Mouse (Mus musculus) left cerebral cortex, postnatal 14 days (tissue): ENCODE data around the gene Lypd4. TPM values are rescaled to one million over a fixed set of nuclear protein-coding genes. Genes with fewer than 3 reads are reported as not detected.
A peak's percentile ranks its signal among the peaks of the same experiment; 100 is the strongest.

Source experiments
- DNase-seq, 2 experiments: peaks; one replicate each; pipeline ENCODE4 v3.0.0; 2021 to 2022; ENCODE audit warnings: low spot score in 2 of 2, mixed read lengths in 1 of 2
- intact Hi-C: fragments of 180-260 bp; cut with DNase I; formaldehyde crosslinking; loops from one replicate; pipeline ENCODE4 v1.15.1; 2025
- total RNA-seq, 2 experiments: library from RNA; stranded (reverse); gene quantifications; 2 replicates each; pipeline ENCODE4 v1.2.3; 2021

Gene Lypd4
- total RNA-seq, 2 experiments from 2014 or later: not detected

DNA sequence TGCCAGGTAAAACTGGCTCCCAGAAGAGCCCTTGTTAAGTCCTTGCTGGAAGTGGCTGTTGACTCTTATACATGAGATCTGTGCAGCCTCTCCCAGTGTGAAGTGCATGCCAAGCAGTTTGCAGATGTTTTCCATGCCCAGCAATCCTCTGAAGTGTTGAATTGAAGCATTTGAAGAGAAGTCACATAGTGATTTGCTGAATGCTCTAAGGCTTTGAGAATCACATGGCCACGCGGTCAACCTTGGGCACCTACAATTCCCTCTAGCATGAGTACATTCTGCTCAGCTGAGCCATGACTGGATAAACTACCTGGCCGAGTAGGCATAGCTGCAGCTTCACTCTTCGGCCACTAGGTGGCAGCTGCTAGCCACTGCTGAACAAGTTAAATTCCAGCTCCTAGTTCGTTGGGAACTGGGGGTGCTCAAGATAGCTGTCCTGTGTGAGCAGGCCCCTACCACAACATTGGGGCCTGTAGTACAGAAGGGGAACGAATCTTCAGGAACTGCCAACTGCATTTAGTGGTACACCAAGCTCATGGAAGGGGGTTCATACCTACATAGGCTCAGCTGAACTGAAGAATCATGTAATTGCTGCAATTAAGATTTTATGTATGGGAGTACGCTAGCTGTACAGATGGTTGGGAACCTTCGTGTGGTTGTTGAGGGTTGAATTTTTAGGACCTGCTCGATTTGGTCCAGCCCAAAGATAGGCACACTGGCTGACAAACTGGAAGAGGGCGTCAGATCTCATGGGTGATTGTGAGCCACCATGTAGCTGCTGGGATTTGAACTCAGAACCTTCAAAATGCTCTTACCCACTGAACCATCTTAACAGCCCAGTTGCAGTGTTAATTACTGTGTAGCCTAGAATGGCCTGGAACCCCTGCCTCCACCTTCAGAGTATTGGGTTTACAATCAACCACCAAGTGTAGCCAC is 20.8 kb upstream of the Lypd4 start:
- intact Hi-C loops: loop anchor here (2.0 kb wide), 1 partner anchor 76 kb away; no protein-coding TSS in a partner anchor
- peak; percentile 79 to 85 for DNase-seq

DNA sequence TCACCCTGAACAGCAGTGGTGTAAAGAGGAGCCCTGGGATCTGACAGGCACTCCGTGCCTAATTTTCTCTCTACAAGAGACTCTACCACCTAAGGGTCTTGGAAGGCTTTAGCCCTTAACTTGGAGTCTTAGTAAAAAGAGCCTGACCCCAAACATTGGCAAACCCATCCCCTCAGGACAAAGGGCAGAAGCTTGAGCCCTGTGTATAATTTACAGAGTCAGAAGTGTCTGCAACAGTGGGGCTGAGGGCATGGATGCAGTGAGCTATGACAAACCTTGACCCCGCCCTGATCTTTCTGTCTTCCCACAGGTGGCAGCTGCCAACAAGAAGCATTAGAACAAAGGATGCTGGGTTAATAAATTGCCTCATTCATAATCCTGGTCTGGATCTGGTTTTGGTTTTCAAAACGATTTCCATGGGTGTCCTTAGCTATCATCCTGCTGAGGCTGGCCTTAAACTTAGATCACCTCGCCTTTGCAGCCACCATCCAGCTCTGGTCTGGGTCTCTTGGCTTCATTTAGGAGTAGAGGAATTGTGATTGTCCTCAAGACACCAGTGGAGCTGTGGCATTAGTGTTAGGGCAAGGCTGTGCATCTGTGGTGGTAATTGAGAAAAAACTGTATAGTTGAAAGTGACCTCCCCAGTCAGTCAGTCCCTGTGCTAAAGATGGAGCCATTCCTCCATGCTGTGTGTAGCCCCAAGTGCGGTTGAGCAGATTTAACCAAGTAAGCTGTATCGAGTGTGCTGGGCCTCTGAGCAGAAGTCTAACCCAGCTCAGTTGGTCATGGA is 19.9 kb upstream of the Lypd4 start:
- DNase-seq: no peak

DNA sequence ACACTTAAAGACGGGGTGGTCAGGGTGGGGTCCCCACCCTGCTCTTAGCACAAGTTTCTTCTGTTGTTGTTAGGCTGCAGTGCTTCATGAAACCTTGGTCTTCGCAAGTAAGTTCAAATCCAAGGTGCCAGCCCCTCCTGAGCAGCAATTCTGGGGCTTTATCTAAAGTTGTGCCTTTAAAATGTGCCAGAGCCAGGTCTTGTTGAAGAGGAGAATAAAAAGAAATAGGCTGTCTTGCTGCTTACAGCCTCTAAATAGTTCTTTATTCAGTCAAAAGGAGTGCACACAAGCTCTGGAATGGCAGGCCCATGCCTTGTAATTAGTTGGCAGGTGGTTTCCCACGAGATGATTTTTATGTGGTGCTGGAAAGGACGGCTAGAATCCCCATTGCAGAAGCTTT is 17.4 kb upstream of the Lypd4 start:
- intact Hi-C loops: no loop called here
- no peak for DNase-seq

More for the DNA sequence above, 19.9 kb upstream of the Lypd4 start:
- intact Hi-C loops: loop anchor here (2.0 kb wide), 1 partner anchor 77 kb away; no protein-coding TSS in a partner anchor

DNA sequence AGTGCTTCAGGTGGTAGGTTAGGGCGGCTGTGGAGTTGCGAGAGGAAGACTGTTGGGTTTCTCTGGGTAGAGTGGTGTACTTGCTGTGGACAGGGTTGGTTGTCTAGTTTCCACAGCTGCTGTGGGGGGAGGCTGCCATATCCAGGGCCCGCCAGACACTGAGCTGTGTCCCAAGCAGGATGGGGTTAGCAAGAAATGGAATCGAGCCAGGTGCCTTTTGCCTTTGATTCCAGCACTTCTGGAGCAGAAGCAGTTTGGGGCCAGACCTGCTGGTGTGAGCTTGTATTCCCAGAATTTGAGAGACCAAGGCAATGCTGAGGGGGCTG is 16.5 kb upstream of the Lypd4 start:
- no peak for DNase-seq
- intact Hi-C loops: no loop called here

DNA sequence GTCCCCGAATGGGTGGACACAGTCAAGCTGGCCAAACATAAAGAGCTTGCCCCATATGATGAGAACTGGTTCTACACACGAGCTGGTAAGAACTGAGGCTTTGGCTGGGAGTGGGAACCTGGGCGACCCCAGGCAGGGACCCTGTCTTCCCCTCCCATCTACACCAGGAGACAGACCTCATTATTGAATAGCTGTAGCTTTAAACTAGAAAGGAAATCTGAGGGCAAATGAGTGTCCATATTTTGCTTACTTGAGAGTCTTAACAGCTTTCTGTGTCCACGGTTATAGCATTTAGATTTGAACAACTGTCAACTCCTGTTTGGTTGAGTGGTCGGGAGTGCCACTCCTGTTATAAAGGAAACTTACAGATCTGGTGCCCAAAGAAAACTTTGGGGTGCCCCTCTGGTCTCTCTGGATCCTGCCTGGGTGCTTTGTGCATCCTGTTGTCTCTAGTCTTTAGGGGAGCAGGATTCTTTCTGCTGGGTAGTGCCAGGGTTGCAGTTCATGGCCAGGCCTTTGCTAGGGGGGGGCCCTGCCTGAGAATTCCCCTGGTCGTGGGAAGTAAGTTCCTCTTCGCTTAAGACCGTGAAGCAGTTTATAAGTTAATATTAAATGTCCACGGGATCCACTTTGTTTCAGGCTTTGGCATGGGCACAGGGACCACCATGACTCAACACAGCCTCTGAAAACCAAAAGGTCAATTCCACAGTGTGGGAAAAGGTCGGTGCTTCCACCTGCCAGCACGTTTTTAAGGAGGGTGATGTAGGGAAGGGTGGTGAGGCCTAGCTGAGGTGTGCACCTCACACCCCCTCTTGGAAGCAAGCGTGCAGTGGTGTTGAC is 15.9 kb upstream of the Lypd4 start:
- no peak for DNase-seq
- intact Hi-C loops: no loop called here

DNA sequence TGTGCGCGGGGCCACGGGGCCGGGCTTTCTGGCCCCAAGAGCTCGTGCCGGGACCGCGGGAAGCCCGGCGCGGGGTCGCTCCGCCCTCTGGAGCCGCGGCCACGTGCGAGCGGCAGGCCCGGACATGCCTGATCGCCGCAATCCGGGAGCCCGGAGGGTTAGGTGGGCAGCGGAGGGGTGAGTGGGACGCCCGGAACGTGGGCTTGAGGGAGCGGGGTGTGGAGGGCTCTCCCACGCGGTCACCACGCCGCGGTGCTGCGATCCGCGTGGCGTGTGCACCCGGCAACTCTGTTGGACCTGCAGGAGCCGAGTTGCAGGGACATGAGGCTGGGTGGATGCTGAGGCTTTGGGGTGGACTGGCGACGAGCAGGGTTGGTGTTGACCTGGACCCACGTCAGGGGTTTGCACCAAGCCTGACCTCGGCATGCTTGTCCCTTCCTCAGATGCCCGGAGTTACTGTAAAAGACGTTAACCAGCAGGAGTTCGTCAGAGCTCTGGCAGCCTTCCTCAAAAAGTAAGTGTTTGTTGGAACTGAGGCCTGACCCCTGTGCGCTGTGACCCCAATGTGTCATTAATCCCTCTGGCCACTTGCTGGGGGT is 15.1 kb upstream of the Lypd4 start:
- intact Hi-C loops: no loop called here
- DNase-seq: no peak

DNA sequence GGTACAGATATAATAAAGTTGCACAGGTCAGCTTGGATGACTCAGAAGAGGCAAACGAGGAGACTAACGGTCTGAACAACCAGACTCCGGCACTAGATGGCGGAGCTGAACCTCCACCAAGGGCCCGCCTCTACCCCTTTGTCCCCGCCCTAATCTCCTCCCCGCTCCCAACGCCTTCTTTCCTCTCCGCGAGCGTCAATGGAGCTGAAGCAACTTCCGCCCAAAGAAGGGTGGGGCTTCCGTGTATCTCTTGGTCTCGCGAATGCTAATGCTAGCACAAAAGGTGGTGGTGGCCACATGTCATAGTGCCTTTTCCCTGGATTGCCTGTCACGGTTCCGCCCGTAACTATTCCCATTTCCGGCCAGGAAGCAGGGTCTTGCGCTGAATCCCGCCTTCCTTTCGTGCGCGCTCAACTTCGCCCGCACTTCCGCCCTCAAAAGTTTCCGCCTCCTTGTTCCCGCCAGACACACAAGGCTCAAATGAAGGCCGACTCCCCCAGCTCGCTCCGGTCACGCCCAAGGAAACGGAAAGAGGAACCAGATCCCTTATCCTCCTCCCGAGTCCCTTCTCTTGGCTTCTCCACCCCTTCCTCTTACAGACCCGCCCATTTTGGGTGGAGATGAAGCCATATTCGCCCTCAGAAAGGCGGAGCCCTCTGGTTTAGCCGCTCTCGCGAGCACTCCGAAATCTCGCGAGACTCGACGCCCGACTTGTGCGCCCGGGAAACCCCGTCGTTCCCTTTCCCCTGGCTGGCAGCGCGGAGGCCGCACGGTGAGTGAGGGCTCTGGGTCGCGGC is 14.4 kb upstream of the Lypd4 start, which contains the start of gene Rps19:
TSS of gene Rps19 (plus strand) at position 476 of the 797 bp plus-strand sequence.
- DNase-seq: peak; percentile 98 to 99
- intact Hi-C loops: no loop called here

DNA sequence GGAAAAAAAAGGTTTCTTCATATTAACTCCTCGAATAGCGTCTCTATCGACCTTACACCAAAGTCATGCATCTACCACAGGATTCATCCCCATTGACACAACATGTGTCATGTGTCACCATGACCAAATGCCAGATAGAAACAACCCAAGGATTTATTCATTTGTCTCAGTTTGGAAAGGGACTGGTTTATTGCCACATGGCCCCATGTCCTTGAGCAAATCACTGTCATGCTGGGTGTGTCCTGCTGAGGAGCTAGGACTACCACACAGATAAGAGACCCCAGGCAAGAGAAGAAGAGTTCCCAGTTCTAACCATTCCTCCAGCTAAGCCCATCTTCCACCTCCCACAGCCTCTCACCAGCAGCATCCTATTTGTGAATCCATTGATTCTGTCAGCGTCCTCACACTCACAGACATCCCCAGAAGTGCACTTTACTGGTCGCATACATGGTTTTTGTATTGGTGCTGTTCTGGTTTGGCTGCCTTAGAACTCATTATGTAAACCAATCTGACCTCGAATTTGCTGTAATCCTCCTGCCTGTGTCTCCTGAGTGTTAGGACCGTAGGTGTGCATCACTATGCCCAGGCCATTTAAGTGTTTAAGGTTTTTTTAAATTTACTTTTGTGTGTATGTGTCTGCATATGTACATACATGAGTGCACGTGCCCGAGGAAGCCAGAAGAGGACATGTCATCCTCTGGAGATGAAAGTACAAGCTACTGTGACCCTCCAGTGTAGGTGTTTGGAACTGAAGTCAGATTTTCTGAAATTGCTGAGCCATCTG is 12.9 kb upstream of the Lypd4 start:
- DNase-seq: no peak
- intact Hi-C loops: no loop called here

DNA sequence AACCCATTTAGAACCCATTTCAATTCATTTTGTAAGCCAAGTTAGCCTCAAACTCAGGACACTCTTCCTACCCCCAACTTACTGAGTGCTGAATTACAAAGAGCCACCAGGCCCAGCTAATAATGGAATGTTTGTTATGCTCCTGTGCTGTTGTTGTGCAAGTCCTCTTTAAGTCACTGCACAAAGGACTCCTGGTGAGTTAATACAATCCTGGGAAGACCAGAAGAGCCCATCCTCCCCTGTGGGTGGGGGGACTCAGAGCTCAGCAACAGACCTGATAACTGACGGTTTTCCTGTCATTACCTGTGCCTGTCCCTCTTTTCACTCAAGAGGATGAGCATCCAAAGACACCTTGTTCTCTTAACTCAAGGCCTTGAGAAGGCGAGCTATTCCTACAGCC is 9.9 kb upstream of the Lypd4 start:
- no peak for DNase-seq
- intact Hi-C loops: no loop called here

DNA sequence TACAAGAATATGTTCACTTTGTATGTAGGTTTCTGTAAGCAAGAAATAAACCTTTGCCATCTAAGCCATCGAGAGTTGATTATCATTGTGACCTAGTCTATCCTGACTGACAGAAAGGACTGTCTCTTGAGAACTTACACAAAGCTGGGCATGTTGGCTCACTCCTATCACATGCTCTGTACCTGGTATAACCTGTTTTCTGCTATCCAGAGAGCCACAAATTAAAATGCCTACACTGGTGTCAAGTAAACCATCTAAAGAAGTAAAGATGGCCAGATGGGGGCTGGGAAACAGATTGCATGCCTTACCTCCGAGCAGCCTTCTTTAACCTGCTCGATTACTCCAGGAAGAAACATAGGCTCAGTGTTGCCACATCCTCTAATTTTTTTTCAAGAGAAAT is 7.8 kb upstream of the Lypd4 start:
- DNase-seq: no peak
- intact Hi-C loops: no loop called here

DNA sequence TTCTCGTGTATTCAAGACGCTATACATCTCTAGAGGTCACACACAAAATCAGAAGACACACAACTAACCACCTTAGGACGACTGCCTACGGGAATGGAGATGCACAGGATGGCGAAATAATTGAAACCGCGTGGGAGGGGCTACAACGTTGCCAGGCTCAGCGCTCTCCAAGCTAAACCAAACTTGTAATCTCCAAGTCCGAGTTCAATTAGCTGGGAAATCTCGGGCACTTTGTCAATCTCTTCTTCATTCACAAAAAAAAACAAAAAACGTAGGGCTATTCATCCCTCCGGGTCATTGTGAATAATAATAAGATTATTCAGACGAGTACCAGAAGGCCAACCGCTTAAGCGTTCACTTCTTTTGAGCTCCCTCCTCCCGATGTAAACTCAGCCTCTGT is 661 bp downstream of the Lypd4 start:
- intact Hi-C loops: no loop called here
- no peak for DNase-seq

DNA sequence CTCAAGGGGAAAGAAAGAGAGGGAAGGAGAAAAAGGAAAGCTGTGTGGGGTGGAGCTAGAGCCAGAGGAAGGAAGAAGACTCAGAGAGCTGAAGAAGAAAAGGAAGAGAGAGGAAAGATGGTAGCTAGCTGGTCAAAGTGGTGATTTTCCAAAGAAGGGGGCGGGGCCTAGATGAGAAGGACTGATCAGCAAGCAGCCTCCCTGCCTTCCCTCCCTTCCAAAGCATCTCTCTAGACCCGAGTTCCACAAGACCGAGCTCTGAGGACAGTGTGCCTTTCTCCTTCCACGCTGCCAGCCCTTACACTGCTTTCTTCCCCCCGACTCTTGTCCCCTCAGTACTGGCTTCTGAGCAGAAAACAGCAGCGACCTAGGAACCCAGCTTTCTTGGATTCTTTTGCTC is 5.6 kb downstream of the Lypd4 start:
- DNase-seq: no peak
- intact Hi-C loops: no loop called here

DNA sequence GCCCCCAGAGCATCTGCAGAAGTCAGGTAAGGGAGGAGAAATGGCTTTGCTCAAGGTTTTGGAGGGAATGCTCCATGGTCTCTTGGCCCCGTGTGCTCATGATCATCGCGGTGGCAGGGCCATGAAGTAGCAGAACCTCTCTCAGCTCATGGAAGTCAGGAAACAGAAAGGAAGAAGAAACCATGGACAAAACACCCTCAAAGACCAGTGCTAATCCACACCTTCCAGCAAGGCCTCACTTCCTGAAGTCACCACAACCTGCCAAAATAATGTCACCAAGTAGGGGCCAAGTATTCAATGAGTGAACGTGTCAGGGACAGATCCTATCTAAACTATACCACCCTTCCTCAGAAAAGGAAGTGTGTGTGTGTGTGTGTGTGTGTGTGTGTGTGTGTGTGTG is 6.9 kb downstream of the Lypd4 start:
- no peak for DNase-seq
- intact Hi-C loops: no loop called here

DNA sequence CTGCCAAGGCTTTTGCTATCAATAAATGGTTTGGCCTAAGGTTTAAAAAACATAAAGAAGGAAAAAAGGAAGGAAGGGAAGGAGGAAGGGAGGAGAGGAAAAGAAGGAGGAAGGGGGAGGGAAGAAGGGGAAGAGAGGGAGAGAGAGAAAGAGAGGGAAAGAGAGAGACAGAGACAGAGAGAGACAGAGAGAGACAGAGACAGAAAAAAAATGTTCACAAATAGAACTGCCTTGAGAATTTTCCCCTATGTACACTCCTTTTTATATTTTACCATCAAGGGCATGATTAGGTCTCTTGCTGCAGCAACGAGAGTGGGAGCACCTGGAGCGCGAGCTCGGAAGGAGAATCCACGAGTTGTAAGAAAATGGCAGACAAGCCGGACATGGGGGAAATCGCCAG is 7.8 kb downstream of the Lypd4 start, which contains the start of gene Gm9844:
TSS of gene Gm9844 (plus strand) at position 301 of the 400 bp plus-strand sequence.
- intact Hi-C loops: no loop called here
- no peak for DNase-seq

DNA sequence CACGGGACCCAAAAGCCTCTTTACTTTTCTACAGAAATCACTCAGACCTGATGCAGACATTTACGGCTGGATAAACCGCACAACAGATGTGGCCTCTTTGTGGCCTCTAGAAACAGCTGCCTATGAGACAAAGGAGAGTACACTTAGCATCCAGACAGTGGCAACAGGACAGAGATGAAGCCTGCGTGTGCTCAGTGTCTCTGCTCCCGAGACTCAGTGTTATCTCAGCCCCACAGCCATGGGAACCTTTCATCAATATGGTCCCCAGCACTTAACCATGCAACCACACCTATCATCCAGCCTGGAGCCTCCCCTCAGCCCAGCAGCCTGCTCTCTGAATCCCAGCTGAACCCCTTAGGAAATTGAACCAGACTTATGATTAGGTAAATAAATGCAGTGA is 10.5 kb downstream of the Lypd4 start:
- DNase-seq: no peak
- intact Hi-C loops: no loop called here

DNA sequence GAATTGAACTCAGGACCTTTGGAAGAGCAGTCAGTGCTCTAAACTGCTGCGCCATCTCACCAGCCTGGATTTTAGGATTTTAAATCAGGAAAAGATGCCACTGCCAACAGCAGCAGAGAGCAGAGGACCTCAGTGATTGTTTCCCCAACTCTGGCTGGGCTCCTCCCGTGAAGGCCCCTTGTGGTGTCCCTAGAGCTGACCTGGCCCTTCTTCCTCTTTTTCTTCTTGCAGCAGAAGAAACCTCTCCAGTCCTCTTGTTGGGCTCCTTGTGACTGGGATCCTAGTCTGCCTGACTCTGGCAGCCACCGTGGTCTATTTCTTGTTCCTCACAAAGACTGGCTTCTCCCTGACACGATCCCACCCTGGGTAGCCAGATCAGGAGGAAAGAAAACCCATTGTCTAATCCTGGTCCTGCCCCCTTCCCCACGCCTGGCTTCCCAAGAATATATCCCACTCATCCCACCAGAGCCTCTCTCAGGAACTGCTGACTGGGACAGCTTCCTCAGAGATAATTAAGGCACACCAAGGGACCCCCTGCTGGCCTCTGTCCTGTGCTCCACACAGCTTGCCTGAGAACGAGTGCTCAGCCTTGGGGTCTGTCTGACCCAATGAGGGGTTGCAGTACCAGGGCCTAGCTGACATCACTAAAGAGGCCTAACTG is 13.2 kb downstream of the Lypd4 start:
- intact Hi-C loops: no loop called here
- no peak for DNase-seq

DNA sequence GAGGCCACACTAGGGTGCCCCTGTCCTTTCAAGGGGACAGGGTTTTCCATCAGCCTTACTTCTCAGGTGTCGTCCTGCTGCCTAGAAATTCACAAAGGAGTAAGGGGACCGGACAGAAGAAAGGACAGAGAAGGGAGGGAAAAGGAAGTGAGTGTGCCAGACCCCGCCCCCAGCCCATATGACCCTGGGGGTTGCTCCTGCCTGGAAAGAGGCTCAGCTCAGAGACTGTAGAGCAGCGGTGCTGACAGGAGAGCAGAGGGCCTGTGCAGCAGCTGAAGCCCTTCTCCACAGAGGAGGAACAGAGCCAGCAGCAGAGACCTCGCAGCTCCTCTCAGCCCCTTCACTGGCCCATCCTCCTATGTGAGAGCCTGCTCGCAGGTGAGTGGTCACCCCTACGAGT is 16.0 kb downstream of the Lypd4 start:
- no peak for DNase-seq
- intact Hi-C loops: no loop called here
